Mouse (Mus musculus) neutrophil, adult 5-6 weeks (primary cell): ENCODE data around the gene Nufip2. TPM values are rescaled to one million over a fixed set of nuclear protein-coding genes. Genes with fewer than 3 reads are reported as not detected.

Source experiments
- ATAC-seq: fragments of 151-379, 151-347 bp; 2 replicates; pipeline ENCODE4 v1.8.0; 2017; ENCODE audit warnings: mild to moderate bottlenecking, moderate TSS enrichment; ENCODE audit not compliant: insufficient number of reproducible peaks, poor library complexity, low FRiP score, severe bottlenecking; ENCODE audit errors: extremely low read depth
- total RNA-seq: library from RNA; stranded (forward); fragments of 200-1000 nt; gene quantifications from 2 replicates; pipeline ENCODE4 v1.2.3, GENCODE M21; 2017

The Nufip2 gene
- total RNA-seq, 1 experiment from 2014 or later, result 176 TPM

DNA sequence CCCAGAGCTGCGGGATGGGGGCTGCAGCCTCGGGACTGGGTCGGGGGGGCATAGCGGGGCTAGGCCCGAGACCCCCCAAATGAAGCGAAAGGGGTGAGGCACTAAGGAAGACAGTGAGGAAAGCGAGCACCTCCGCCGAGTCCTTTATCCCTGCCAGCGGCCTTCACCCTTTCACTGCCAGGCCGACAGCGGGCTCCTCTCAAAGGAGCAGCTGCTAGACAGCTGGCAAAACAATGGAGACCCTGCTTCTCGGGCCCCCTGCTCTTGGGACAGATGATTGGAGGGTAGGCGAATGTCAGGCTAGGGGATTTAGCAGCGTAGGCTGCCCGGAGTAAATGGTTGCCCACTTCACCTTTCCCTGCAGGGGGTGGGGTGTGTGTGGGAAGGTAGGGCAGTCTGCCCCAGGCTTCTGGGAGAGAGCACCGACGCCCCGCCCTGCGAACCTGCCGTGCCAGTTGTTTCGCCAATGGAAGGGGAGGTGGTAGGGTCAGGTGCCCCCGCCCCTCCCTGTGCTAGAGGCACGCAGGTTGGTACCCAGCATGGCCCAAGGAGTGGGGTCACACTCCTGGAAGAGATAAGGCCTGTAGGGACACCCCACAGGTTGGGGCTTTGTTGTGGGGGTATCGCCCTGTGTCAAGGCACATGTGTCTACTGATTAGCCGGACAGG lies 77.9 kb downstream of the Nufip2 start:
- ATAC-seq, result no peak

DNA sequence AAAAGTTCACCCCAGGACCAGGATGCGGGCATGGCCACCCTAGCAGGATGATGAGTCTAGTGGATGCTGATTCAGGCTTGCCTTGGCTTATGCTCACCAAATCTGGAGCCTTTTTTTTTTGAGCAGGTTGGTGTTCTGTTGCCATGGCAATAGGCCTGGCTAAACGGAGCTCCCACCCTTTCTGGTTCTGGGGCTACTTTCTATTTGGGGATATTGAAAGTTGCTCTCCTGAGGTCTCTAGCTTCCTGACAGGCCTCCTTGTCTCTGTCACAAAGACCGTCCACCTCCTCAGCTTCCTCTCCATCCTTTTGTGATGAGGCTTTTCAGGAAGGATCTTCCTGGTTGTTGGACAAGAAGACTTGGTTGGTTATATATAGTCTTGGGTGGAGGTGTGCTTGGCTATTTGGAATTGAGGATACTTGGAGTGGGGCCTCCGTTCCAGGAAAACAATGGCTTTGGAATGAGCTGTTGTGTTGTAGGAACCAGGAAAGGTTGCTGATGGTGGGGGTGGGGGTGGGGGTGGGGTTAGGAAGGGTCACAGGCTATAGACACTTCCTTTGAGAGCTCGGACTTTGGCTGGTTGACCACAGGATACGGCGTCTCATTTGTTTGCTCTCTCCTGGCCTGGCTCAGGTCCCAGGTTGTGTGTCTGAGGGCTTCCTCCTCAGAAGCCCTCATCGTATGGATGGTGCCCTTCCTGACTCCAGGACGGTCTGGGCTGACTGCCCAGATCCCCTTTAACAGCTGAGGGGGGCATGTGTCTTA lies 78.9 kb downstream of the Nufip2 start:
- no peak for ATAC-seq

DNA sequence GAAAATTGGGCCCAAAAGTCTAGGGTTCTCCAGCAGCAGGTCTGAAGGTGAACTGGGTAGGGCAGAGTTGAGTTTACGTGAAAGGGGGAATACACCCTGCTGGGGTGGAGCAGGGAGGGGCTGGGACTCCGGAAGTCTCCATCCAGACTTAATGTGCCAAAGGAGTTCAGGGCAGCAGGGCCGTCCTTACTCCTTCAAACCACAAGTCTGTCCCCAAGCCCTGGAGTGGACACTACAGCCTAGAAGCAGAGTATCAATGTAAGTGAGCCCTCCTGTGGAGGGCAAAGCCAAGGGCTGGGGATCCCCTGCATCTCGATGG lies 79.5 kb downstream of the Nufip2 start:
- no peak for ATAC-seq

DNA sequence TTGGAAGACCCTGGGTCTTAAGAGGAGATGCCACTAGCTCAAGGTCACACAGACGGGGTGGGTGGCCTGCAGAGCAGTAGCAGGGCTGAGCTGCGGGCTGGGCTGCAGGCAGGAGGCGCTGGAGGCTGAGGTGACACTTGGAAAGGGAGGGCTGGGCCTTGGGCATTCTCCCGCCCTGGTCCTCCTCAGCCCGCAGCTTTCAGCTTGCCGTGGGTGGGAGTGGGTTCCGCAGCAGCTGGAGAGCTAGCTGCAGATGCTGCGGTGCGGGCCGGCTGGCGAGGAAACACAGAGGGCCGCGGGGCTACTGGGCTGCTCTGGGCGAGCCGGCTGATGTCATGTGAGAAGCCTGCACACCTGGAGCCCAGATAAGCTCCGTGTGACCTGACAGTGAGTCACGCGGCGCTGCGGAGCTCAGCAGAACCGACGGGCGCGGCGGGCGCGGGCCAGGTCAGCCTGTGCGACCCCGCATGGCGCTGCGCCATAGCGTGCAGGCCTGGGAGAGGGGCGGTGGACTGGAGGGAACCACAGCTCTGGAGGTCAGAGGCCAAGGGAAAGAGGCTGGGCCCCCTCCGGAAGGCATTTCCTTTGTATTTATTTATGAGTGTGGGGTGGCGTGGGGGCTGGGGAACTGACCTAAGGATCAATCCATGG lies 80.5 kb downstream of the Nufip2 start:
- ATAC-seq, result no peak

DNA sequence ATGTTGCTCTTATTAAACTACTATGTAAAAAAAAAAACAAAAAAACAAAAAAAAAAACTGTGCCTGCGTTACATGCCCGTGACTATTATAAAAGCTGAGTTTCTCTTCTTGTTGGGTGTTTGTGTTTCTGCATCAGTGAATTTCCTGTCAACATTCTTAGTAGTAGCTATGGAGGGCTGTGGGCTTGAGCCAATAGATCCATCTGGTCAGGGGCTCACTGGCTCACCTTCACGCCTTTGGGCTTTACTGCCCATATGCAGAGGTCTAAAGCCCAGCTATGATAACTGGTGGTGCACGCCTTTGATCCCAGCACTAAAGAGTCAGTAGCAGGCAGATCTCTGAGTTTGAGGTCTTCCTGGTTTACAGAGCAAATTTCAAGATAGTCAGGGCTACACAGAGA lies 83.5 kb downstream of the Nufip2 start:
- no peak for ATAC-seq

DNA sequence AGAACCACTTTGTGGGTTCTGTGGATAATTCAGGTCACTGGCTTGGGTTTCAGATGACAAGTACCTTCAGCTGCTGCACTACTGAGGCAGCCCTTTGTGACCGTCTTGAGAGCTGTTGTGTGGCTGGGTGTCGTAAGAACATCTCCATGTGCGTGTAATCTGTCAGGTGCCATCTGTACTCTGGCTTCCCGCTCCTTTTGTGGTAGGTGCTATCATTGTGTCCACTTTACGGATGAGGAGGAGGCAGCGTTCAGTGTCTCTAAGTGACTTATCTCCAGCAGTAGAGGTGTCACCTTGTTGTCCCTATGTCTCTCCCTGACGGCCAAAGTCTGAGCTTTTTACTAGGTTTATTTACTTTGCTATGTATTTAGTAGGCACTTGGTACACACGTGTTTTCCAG lies 84.4 kb downstream of the Nufip2 start:
- ATAC-seq, result no peak

DNA sequence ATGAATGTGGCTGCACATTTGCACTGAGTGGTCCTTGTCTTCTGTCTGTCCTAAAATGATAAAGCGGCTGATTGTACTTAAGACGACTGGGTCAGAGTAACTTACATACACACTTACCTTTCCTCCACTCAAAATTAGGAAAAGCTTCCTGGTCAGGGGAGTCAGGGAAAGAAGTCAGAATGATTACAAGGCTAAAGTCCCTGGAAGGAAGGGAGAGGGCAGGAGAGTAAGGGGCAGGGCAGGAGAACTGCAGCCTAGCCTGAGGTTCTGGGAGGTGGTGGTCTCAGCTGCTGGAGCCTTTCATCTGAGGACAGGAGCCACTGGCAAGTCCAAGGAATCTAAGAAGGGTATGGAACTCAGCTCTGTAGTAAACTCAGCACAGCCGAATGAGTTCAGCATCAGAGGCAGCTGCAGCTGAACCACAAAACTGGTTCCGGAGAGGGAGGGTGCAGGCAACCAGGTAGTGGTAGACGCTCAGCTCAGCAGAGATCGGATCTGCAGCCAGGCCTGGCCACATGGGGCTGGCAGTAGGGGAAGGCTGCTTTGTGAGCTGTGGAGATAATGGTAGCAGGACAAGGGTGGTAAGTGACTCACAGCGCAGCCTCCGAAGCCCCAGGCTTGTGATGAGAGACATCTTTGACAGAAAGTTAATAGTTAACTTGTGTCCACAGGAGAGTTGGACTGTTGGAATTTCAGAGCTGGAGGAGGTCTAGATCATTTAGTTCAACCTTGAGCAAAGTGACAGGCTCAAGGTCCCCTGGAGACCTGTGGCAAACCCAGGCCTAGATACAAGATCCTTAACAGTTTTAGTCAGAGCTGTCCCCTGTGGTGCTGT lies 86.1 kb downstream of the Nufip2 start:
- no peak for ATAC-seq

DNA sequence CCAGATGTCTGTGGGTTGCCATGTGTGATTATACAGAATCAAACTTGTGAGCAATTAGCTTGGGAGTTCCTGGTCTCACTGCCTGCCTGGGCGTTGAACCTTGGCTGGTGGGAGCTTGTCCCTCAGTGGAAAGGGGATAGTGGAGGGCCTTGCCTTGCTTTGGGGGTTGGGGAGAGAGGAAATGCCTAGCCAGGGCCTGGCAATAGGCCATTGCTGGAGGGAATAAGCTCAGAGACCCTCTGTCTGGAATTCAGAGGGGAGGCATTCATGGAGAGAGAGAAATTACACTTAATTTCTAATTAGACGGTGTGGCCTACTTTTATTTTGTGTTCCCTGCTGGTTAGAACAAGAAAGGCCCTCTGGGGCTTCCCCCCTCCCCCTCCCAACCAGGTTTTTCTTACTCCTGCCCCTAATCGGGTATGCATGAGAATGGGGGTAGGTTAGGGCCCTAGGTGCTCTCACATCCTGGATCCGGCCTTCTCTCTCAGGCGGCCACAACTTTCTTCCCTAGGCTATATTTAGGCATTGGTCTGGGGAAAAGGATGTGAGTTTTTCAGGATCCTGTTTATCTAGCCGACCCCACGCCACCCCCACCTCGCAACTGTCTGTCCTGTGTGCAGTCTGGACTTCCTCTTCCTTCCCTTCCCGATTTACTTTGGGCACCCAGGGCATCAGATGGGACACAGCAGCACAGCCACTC lies 89.9 kb downstream of the Nufip2 start:
- ATAC-seq, result no peak

DNA sequence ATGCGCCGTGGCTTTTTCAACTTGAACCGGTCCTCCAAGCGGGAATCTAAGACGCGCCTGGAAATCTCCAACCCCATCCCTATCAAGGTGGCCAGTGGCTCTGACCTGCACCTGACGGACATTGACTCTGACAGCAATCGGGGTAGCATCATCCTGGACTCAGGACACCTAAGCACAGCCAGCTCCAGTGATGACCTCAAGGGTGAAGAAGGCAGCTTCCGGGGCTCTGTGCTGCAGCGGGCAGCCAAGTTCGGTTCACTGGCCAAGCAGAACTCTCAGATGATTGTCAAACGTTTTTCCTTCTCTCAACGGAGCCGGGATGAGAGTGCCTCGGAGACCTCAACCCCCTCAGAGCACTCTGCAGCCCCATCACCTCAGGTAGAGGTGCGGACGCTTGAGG lies 91.5 kb downstream of the Nufip2 start:
- ATAC-seq, result no peak

DNA sequence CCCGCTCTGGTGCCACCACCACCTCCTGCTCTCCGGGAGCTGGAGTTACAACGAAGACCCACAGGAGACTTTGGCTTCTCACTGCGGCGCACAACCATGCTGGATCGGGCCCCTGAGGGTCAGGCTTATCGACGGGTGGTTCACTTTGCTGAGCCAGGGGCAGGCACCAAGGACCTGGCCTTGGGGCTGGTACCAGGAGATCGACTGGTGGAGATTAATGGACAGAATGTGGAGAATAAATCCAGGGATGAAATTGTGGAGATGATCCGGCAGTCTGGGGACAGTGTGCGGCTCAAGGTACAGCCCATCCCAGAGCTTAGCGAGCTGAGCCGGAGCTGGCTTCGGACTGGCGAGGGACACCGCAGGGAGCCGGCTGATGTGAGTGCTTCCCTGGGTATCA lies 92.0 kb downstream of the Nufip2 start:
- no peak for ATAC-seq

DNA sequence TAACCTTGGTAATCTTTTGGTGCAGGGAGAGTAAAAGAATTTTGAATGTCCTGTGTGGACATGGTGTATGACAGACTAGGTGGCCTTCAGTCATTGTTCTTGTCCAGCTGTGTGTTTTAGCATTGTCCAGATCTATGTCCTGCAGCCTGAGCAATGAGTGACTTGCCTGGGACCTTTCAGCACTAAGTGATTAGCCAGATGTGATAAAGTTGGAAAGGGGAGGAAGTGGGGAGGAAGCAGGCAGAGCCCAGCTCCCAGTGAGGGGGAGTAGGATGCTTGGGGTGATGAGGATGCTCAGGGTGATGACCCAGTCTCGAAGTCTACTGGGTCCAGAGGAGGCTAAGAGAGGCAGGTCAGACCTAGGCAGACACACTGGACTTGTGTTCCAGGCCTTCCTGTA lies 93.3 kb downstream of the Nufip2 start:
- ATAC-seq, result no peak

DNA sequence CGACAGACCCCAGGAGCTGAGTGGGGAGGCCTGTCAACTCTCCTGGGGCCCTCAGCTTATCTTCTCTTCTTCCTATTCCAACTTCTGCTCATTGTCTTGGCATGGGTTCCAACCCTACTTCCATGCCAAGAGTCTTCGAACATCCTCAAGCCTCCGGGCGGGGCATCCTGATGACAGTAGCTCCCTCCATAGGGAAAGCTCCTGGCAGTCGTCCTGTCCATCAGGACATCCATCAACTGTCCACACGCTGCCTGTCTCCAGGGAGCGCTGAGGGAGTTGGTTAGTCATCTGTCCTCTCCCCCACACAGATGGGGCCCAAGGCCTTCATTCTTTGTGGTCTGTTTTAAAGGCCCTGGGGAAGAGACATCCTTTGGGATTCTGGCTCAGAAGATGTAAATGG lies 95.1 kb downstream of the Nufip2 start:
- ATAC-seq, result no peak

DNA sequence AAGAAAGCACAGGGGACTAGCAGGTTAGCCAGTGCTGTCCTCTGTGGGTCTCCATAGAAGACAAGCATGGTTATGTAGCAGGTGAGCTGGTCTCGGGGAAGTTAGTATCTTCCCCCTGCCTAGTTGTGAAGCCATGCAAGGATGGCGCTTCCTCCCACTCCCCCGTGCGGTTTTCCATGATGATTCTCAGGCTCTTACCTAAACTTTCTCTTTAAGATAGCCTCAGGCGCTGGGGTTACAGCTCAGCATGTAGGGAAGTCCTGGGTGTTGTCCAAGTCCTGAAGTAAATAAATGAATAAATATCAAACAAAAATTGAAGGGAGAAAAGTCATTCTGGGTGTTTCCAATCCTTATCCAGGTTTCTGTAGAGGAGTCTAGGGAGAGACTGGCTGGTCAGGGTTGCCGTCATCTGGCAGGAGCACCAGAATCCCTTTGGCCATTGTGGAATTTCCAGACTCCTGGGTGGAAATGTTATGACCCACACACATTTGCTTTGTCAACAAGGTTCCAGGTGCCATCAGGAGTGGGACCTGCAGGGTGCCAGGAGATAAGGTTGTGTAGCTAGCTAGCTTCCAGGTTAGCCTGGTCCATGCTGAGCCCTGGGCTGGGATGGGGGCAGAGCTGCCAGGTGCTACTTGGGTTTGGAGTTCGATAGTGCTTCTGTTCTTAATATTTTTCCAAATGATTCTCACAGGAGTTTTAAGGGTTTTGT lies 96.3 kb downstream of the Nufip2 start:
- ATAC-seq, result no peak

DNA sequence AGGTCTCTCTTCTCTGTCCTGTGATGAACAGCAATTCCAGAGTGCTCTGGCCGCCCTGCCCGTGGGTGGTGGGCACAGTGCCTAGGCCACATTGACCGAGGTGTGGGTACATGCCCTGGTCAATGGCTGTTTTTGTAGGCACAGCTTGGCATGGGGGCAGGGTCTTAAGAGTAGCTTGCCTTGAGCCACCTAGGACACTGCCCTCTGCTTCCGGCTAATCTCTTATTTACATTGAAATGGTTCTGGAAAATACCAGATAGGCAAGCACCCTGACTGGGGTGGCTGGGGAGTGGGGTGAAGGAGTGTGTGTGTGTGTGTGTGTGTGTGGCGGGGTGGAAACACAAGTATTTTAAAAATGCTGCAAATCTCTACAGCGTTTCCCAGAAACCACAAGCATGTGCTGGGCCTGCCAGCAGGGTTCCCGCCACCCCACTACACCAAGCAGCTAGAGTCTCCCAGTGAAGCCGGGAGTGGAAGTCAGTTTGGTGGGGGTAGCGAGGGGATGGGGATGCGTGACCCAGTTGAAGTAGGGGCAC lies 97.3 kb downstream of the Nufip2 start:
- ATAC-seq, result no peak

DNA sequence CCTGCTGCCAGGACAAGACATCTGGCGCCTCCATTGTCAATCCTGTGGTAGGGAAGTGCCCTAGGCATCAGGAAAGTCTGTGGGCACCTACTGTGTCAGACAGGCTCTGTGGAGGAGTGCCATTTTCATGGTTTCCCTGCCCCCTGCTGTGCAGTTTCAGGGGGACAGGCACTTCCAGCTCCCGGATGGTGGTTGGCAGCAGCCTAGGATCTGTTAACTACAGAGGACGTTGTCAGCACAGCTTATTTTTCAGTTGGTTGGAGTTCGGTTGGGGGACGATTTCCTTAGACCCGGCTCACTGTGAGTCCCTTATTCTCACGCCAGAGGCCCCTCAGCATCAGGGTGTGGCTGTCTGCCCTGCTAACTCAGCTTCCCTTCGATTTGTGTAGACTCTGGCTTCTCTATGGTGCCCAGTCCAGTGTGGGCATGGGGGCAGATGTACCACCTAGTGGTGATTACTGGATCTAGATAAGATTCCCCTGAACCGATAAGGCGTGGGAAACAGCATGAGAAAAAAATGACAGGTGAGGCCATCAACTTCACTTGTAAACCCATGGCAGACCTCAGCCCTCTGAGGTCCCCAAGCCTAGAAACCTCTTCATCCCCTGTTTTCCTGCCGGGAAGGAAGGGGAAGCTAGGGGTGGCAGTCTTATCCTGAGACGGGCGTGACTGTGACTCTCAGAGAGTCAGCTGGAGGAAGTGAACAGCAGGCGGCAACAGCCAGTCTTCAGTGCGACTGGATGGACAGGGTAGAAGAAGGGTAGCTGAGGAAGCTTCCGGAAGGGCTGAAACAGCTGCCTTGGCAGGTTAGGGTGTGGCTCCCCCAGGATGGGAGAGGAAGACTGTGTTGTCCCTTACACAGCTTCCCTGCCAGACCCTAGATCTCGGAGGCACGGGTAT lies 98.0 kb downstream of the Nufip2 start:
- peak; percentile 46 for ATAC-seq

DNA sequence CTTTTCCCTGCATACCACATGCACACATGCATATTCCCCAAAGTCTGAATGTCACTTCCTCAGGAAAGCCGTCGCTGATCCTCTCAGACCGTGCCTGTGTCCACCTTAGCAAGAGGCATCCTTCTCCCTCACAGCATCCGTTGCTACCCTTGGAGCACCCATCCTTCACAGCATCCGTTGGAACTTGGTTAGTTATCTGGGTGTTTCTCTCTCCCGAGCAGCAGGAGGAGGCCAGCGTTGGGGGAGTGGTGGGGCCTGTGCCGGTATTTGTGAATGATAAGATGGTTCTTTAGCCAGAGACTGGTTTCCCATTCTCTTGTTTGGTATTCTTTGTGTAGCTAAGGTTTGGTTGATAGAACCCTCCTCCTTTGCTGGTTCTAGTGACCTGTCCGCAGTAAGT lies 98.9 kb downstream of the Nufip2 start:
- no peak for ATAC-seq

DNA sequence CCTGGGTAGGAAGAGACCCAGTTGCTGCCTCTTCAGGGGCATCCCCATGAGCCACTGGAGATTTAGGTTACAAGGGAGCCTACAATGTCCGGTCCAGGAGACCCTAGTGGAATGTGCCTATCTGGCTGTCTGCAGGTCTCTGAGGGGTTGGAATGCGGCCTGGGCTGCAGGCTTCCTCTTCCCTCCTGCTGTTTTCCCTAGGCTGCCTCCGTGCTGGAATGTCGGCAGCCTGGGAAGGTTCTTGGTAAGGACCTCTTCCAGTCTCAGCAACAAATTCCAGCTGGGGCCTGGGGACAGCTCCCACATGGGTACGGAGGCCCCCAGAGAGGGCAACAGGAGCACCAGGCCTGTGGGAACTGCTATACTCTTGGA lies 99.4 kb downstream of the Nufip2 start:
- ATAC-seq, result no peak
